Mouse (Mus musculus): ENCODE results near the gene Evi5l. TPM values are rescaled to one million over a fixed set of nuclear protein-coding genes. Genes with fewer than 3 reads are reported as not detected.

The Evi5l gene
- polyA plus RNA-seq (2012; rRNA removed) = 12.7 and 29.1 TPM in 2 replicates

GRCm38 (mm10) chr8:4165852-4166751 is at the start of gene Evi5l:
TSS of gene Evi5l (plus strand) at chr8:4166567.
- WGBS = 1% methylated on average over 50 of the region's 51 CpGs
- H3K4me3 ChIP-seq (replicated peaks; ENCODE audit: extremely low read depth, low read depth, low read length) = peak within 1 kb of the TSS; percentile 90
- TF ChIP-seq CTCF (IDR thresholded peaks at IDR 0.05; ENCODE audit: insufficient read depth, low read length) (no peak), POLR2A (IDR thresholded peaks at IDR 0.05; ENCODE audit: borderline replicate concordance, extremely low read depth, low read depth, low read length) (no peak)
- no peaks in the 10 kb centered on the region; the same call in 1 of the 2 replicates for H3K4me1 ChIP-seq (ENCODE audit: control insufficient read depth, insufficient read depth, low read length)
- peak; percentile 99 for DNase-seq

- DNase-seq = no peak
- H3K4me1 ChIP-seq (ENCODE audit: control insufficient read depth, insufficient read depth, low read length) = no peaks in the 10 kb centered on the region
- no peak within 1 kb of the TSS for H3K4me3 ChIP-seq (replicated peaks; ENCODE audit: extremely low read depth, low read depth, low read length)
- TF ChIP-seq CTCF (IDR thresholded peaks at IDR 0.05; ENCODE audit: insufficient read depth, low read length) (no peak), POLR2A (IDR thresholded peaks at IDR 0.05; ENCODE audit: borderline replicate concordance, extremely low read depth, low read depth, low read length) (no peak)
- WGBS = 86% methylated on average over 10 of the region's 10 CpGs
These were observed 32.6 kb upstream of the Evi5l start, which contains the start of gene Cd209g for GRCm38 (mm10) chr8:4133798-4134197. TSS of gene Cd209g (plus strand) at chr8:4134098.

- no peak for TF ChIP-seq POLR2A (IDR thresholded peaks at IDR 0.05; ENCODE audit: borderline replicate concordance, extremely low read depth, low read depth, low read length)
- TF ChIP-seq CTCF (IDR thresholded peaks at IDR 0.05; ENCODE audit: insufficient read depth, low read length) = peak; percentile 96
- WGBS = 8% methylated on average over 12 of the region's 12 CpGs
- H3K4me3 ChIP-seq (replicated peaks; ENCODE audit: extremely low read depth, low read depth, low read length) = no peak overlapping the region
- DNase-seq = peak; percentile 60
- H3K4me1 ChIP-seq (ENCODE audit: control insufficient read depth, insufficient read depth, low read length) = no peaks in the 10 kb centered on the region
These were observed 26.4 kb upstream of the Evi5l start for GRCm38 (mm10) chr8:4139660-4140646.

- DNase-seq = no peak
- Histone ChIP-seq H3K4me1 (ENCODE audit: control insufficient read depth, insufficient read depth, low read length) (no peaks in the 10 kb centered on the region), H3K4me3 (replicated peaks; ENCODE audit: extremely low read depth, low read depth, low read length) (no peak overlapping the region)
- no peak for TF ChIP-seq POLR2A (IDR thresholded peaks at IDR 0.05; ENCODE audit: borderline replicate concordance, extremely low read depth, low read depth, low read length)
- no peak for TF ChIP-seq CTCF (IDR thresholded peaks at IDR 0.05; ENCODE audit: insufficient read depth, low read length)
- 60% methylated on average over 3 of the region's 3 CpGs for WGBS
These were observed 24.6 kb upstream of the Evi5l start for GRCm38 (mm10) chr8:4141721-4142120.

- Histone ChIP-seq H3K4me3 (replicated peaks; ENCODE audit: extremely low read depth, low read depth, low read length) (no peak overlapping the region), H3K4me1 (ENCODE audit: control insufficient read depth, insufficient read depth, low read length) (no peaks in the 10 kb centered on the region)
- WGBS = 49% methylated on average over 1 of the region's 1 CpGs
- no peak for DNase-seq
- TF ChIP-seq POLR2A (IDR thresholded peaks at IDR 0.05; ENCODE audit: borderline replicate concordance, extremely low read depth, low read depth, low read length) = no peak
- TF ChIP-seq CTCF (IDR thresholded peaks at IDR 0.05; ENCODE audit: insufficient read depth, low read length) = no peak
These were observed 19.1 kb upstream of the Evi5l start for GRCm38 (mm10) chr8:4147272-4147671.

GRCm38 (mm10) chr8:4154878-4155277 is 11.5 kb upstream of the Evi5l start:
- Histone ChIP-seq H3K4me1 (ENCODE audit: control insufficient read depth, insufficient read depth, low read length) (no peaks in the 10 kb centered on the region), H3K4me3 (replicated peaks; ENCODE audit: extremely low read depth, low read depth, low read length) (no peak overlapping the region)
- no peak for DNase-seq
- TF ChIP-seq POLR2A (IDR thresholded peaks at IDR 0.05; ENCODE audit: borderline replicate concordance, extremely low read depth, low read depth, low read length) (no peak), CTCF (IDR thresholded peaks at IDR 0.05; ENCODE audit: insufficient read depth, low read length) (no peak)

GRCm38 (mm10) chr8:4162786-4163185 is 3.6 kb upstream of the Evi5l start:
- TF ChIP-seq CTCF (IDR thresholded peaks at IDR 0.05; ENCODE audit: insufficient read depth, low read length) = no peak
- no peak for TF ChIP-seq POLR2A (IDR thresholded peaks at IDR 0.05; ENCODE audit: borderline replicate concordance, extremely low read depth, low read depth, low read length)
- no peak overlapping the region for H3K4me3 ChIP-seq (replicated peaks; ENCODE audit: extremely low read depth, low read depth, low read length)
- WGBS = 32% methylated on average over 4 of the region's 4 CpGs
- H3K4me1 ChIP-seq (ENCODE audit: control insufficient read depth, insufficient read depth, low read length) = no peaks in the 10 kb centered on the region; the same call in 1 of the 2 replicates
- DNase-seq = no peak

- Histone ChIP-seq H3K4me3 (replicated peaks; ENCODE audit: extremely low read depth, low read depth, low read length) (peak overlapping the region; percentile 82), H3K4me1 (ENCODE audit: control insufficient read depth, insufficient read depth, low read length) (no peaks in the 10 kb centered on the region; the same call in 1 of the 2 replicates)
- TF ChIP-seq CTCF (IDR thresholded peaks at IDR 0.05; ENCODE audit: insufficient read depth, low read length) (no peak), POLR2A (IDR thresholded peaks at IDR 0.05; ENCODE audit: borderline replicate concordance, extremely low read depth, low read depth, low read length) (no peak)
- 5% methylated on average over 13 of the region's 13 CpGs for WGBS
- DNase-seq = no peak
These were observed 1.1 kb upstream of the Evi5l start for GRCm38 (mm10) chr8:4165176-4165851.

Data from lung, adult 2 months (tissue).